Mouse (Mus musculus): Measurements from ENCODE around the gene Fam196b. TPM values are rescaled to one million over a fixed set of nuclear protein-coding genes. Genes with fewer than 3 reads are reported as not detected.

The Fam196b gene
- polyA plus RNA-seq (2014; fragmentation: Nextera tagmentation; extraction: Ambion mirVana), result 0.72 and 0.79 TPM in 2 replicates

DNA sequence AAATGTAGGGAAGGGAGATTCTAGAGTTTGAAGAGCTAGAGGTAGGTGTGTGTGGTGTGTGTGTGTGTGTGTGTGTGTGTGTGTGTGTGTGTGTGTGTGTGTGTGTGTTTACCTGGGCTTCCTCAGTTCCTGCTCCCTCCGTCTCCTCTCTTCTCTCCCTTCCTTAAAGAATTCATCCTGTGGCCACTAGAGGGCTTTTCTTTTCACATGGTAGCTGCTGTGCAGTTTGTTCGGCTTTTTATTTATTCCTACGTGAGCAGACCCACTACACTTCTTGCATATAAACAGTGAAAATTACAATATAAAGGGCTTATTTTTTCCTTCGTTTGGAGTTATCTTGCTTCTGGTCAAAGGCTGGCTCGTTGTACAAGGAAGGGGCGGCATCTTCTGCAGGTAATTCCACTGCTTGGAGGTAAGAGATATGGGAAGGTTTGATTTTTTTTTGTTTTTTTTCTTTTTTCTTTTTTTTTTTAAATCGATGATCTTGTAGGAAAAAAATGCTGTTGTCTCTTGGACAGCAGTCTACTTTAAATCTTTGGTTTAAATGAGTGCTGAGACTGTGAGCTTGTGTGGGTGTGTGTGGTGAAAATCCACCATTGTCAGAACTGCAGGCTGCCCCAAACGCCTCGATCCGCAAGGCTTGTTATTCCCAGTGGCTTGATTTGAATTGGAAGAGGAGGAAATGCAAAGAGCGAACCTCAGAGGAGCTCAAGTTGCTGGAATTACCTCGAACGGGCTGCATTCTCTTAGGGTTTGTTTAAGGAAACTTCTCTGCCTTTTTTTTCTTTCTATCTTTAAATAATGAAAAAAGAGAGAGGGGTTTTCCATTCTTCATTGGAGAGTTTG lies at the start of gene Fam196b:
Fam196b (plus strand) TSS at position 289 of the 846 bp plus-strand sequence.
- WGBS, result 2% methylated on average over 13 of the region's 13 CpGs
- Histone ChIP-seq H3K4me1 (ENCODE audit: control insufficient read depth, insufficient read depth, low read length) (no peaks in the 10 kb centered on the region), H3K4me2 (peak within 1 kb of the TSS; percentile 40), H3K4me3 (ENCODE audit: low read depth, low read length) (peak within 1 kb of the TSS; percentile 26), H3K36me3 (ENCODE audit: control insufficient read depth, insufficient read depth, low read length) (no peaks in the 10 kb centered on the region), H3K9me3 (ENCODE audit: control insufficient read depth, low read length) (no peaks in the 10 kb centered on the region), H3K9ac (ENCODE audit: low read length) (peak within 1 kb of the TSS; percentile 7; the same call in 1 of the 2 replicates), H3K27me3 (ENCODE audit: control insufficient read depth, insufficient read depth, low read length) (peaks cover 14% of the 10 kb centered on the region; the same call in 1 of the 2 replicates), H3K27ac (ENCODE audit: low read depth, low read length) (no peak within 1 kb of the TSS)
- DNase-seq (ENCODE audit: low spot score, missing footprints) (peak; percentile 93), ATAC-seq (ENCODE audit: low FRiP score) (peak; percentile 79)

DNA sequence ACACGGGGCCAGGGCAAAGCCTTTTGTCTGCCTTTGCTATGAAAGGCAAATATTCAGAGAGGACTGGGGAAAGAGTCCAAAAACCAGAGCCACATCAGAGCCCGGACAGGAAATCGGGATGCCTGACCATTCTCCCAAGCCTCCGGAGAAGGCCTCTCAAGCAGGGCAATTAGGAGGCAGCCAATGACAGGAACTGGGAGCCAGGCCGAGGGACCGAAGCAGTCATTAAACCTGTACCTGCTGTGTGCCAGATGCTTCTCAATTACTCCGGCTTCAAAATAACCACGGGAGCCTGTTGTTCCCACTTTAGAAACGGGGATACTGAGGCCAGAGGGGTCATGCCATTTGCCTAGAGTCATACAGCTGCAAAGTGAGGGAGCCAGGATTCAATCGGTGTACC lies 42.6 kb upstream of the Fam196b start:
- peaks cover 7% of the 10 kb centered on the region; the same call in 1 of the 2 replicates for H3K4me1 ChIP-seq (ENCODE audit: control insufficient read depth, insufficient read depth, low read length)
- no peak overlapping the region for H3K4me2 ChIP-seq
- H3K27me3 ChIP-seq (ENCODE audit: control insufficient read depth, insufficient read depth, low read length), result peaks cover 5% of the 10 kb centered on the region; the same call in 1 of the 2 replicates
- H3K36me3 ChIP-seq (ENCODE audit: control insufficient read depth, insufficient read depth, low read length), result no peaks in the 10 kb centered on the region
- no peak overlapping the region for H3K27ac ChIP-seq (ENCODE audit: low read depth, low read length)
- ATAC-seq (ENCODE audit: low FRiP score), result no peak
- no peak overlapping the region for H3K4me3 ChIP-seq (ENCODE audit: low read depth, low read length)
- H3K9ac ChIP-seq (ENCODE audit: low read length), result no peak overlapping the region
- DNase-seq (ENCODE audit: low spot score, missing footprints), result no peak
- H3K9me3 ChIP-seq (ENCODE audit: control insufficient read depth, low read length), result no peaks in the 10 kb centered on the region
- WGBS, result 55% methylated on average over 10 of the region's 10 CpGs

DNA sequence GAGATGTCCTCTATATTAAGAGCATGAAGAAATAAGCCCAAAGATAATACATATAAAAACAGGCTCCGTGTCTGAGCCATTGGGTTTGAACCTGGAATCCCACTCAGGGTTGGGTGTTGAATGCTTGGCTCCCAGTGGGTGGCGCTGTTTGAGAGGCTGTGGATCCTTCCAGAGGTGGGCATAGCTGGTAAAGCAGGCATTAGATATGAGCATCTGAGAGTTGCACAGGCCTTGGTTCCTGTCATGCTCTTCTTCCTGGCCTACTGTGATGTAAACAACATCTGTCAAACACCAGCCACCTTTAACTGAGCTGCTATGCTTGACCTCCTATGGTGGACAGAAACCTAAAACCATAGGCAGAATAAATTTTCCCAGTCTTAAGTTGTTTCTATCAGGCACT lies 38.7 kb upstream of the Fam196b start:
- peaks cover 7% of the 10 kb centered on the region; the same call in 1 of the 2 replicates for H3K4me1 ChIP-seq (ENCODE audit: control insufficient read depth, insufficient read depth, low read length)
- H3K27ac ChIP-seq (ENCODE audit: low read depth, low read length), result no peak overlapping the region
- DNase-seq (ENCODE audit: low spot score, missing footprints) (no peak), ATAC-seq (ENCODE audit: low FRiP score) (no peak)
- H3K27me3 ChIP-seq (ENCODE audit: control insufficient read depth, insufficient read depth, low read length), result peaks cover 22% of the 10 kb centered on the region
- no peak overlapping the region for H3K9ac ChIP-seq (ENCODE audit: low read length)
- no peak overlapping the region for H3K4me3 ChIP-seq (ENCODE audit: low read depth, low read length)
- H3K36me3 ChIP-seq (ENCODE audit: control insufficient read depth, insufficient read depth, low read length), result no peaks in the 10 kb centered on the region
- H3K4me2 ChIP-seq, result no peak overlapping the region
- 30% methylated on average over 2 of the region's 2 CpGs for WGBS
- no peaks in the 10 kb centered on the region for H3K9me3 ChIP-seq (ENCODE audit: control insufficient read depth, low read length)

- WGBS, result 33% methylated on average over 14 of the region's 14 CpGs
- Histone ChIP-seq H3K9ac (ENCODE audit: low read length) (no peak overlapping the region), H3K36me3 (ENCODE audit: control insufficient read depth, insufficient read depth, low read length) (no peaks in the 10 kb centered on the region), H3K4me3 (ENCODE audit: low read depth, low read length) (no peak overlapping the region), H3K9me3 (ENCODE audit: control insufficient read depth, low read length) (no peaks in the 10 kb centered on the region), H3K4me2 (no peak overlapping the region), H3K4me1 (ENCODE audit: control insufficient read depth, insufficient read depth, low read length) (peaks cover 7% of the 10 kb centered on the region; the same call in 1 of the 2 replicates), H3K27me3 (ENCODE audit: control insufficient read depth, insufficient read depth, low read length) (peaks cover 24% of the 10 kb centered on the region), H3K27ac (ENCODE audit: low read depth, low read length) (no peak overlapping the region)
- ATAC-seq (ENCODE audit: low FRiP score), result peak; percentile 40
- peak; percentile 85 for DNase-seq (ENCODE audit: low spot score, missing footprints)
These were observed 38.1 kb upstream of the Fam196b start for GRCm38 (mm10) chr11:34276363-34277046.

- ATAC-seq (ENCODE audit: low FRiP score), result 0 out of 2 replicates have a peak, but pooled peaks have one; percentile 14
- H3K27me3 ChIP-seq (ENCODE audit: control insufficient read depth, insufficient read depth, low read length), result peaks cover 24% of the 10 kb centered on the region
- no peak overlapping the region for H3K4me2 ChIP-seq
These were observed 37.6 kb upstream of the Fam196b start for GRCm38 (mm10) chr11:34277047-34277445.

GRCm38 (mm10) chr11:34284124-34284808 lies 30.4 kb upstream of the Fam196b start:
- H3K9me3 ChIP-seq (ENCODE audit: control insufficient read depth, low read length), result no peaks in the 10 kb centered on the region
- peaks cover 30% of the 10 kb centered on the region for H3K27me3 ChIP-seq (ENCODE audit: control insufficient read depth, insufficient read depth, low read length)
- no peak overlapping the region for H3K4me3 ChIP-seq (ENCODE audit: low read depth, low read length)
- H3K36me3 ChIP-seq (ENCODE audit: control insufficient read depth, insufficient read depth, low read length), result no peaks in the 10 kb centered on the region
- DNase-seq (ENCODE audit: low spot score, missing footprints) (peak; percentile 87), ATAC-seq (ENCODE audit: low FRiP score) (peak; percentile 82)
- H3K4me2 ChIP-seq, result no peak overlapping the region
- WGBS, result 13% methylated on average over 13 of the region's 13 CpGs
- H3K9ac ChIP-seq (ENCODE audit: low read length), result no peak overlapping the region
- peaks cover 10% of the 10 kb centered on the region for H3K4me1 ChIP-seq (ENCODE audit: control insufficient read depth, insufficient read depth, low read length)
- no peak overlapping the region for H3K27ac ChIP-seq (ENCODE audit: low read depth, low read length)

More at GRCm38 (mm10) chr11:34277047-34277445, 37.6 kb upstream of the Fam196b start:
- Histone ChIP-seq H3K4me1 (ENCODE audit: control insufficient read depth, insufficient read depth, low read length) (peaks cover 7% of the 10 kb centered on the region; the same call in 1 of the 2 replicates), H3K27ac (ENCODE audit: low read depth, low read length) (no peak overlapping the region), H3K4me3 (ENCODE audit: low read depth, low read length) (no peak overlapping the region), H3K36me3 (ENCODE audit: control insufficient read depth, insufficient read depth, low read length) (no peaks in the 10 kb centered on the region), H3K9me3 (ENCODE audit: control insufficient read depth, low read length) (no peaks in the 10 kb centered on the region), H3K9ac (ENCODE audit: low read length) (no peak overlapping the region)
- WGBS, result 45% methylated on average over 3 of the region's 3 CpGs
- DNase-seq (ENCODE audit: low spot score, missing footprints), result no peak

DNA sequence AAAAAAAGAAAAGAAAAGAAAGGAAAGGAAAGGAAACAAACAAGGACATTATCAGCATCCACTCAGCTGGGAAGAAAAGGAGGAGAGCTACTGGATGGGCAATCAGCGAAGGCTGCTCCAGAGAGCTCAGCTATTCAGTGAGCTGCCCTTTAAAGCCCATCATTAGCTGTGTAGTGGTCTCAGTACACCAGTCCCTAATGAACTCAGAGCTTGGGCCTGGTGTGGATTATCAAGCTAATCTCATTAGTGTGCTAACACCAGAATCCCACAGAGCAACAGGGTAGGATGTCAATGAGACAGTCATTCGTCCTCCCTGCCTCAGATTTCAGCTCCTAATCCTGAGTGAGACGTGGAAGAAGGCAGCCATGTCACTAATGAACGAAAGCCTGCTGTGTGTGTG lies 24.4 kb upstream of the Fam196b start:
- Histone ChIP-seq H3K36me3 (ENCODE audit: control insufficient read depth, insufficient read depth, low read length) (no peaks in the 10 kb centered on the region), H3K4me3 (ENCODE audit: low read depth, low read length) (no peak overlapping the region)

GRCm38 (mm10) chr11:34290708-34291107 lies 23.9 kb upstream of the Fam196b start:
- H3K36me3 ChIP-seq (ENCODE audit: control insufficient read depth, insufficient read depth, low read length), result no peaks in the 10 kb centered on the region
- H3K9me3 ChIP-seq (ENCODE audit: control insufficient read depth, low read length), result no peaks in the 10 kb centered on the region
- H3K27ac ChIP-seq (ENCODE audit: low read depth, low read length), result peak overlapping the region; percentile 40; the same call in 1 of the 2 replicates
- DNase-seq (ENCODE audit: low spot score, missing footprints), result peak; percentile 87
- peaks cover 33% of the 10 kb centered on the region for H3K27me3 ChIP-seq (ENCODE audit: control insufficient read depth, insufficient read depth, low read length)
- peaks cover 7% of the 10 kb centered on the region for H3K4me1 ChIP-seq (ENCODE audit: control insufficient read depth, insufficient read depth, low read length)
- peak; percentile 61 for ATAC-seq (ENCODE audit: low FRiP score)
- H3K9ac ChIP-seq (ENCODE audit: low read length), result no peak overlapping the region
- 10% methylated on average over 2 of the region's 2 CpGs for WGBS
- no peak overlapping the region for H3K4me2 ChIP-seq
- H3K4me3 ChIP-seq (ENCODE audit: low read depth, low read length), result no peak overlapping the region

More for the DNA sequence above, 24.4 kb upstream of the Fam196b start:
- peak overlapping the region; percentile 40; the same call in 1 of the 2 replicates for H3K27ac ChIP-seq (ENCODE audit: low read depth, low read length)
- H3K9me3 ChIP-seq (ENCODE audit: control insufficient read depth, low read length), result no peaks in the 10 kb centered on the region
- H3K4me2 ChIP-seq, result no peak overlapping the region
- ATAC-seq (ENCODE audit: low FRiP score) (peak; percentile 80), DNase-seq (ENCODE audit: low spot score, missing footprints) (no peak)
- H3K9ac ChIP-seq (ENCODE audit: low read length), result no peak overlapping the region
- 2% methylated on average over 4 of the region's 4 CpGs for WGBS
- peaks cover 34% of the 10 kb centered on the region for H3K27me3 ChIP-seq (ENCODE audit: control insufficient read depth, insufficient read depth, low read length)
- H3K4me1 ChIP-seq (ENCODE audit: control insufficient read depth, insufficient read depth, low read length), result peaks cover 7% of the 10 kb centered on the region
